Mouse (Mus musculus): ENCODE measurements around the gene Sct. TPM values are rescaled to one million over a fixed set of nuclear protein-coding genes. Genes with fewer than 3 reads are reported as not detected.
"Not testable (repeated sequence)": the region's sequence is repeated elsewhere in the genome, so short reads cannot be mapped to it uniquely, and the experiment has no call there.

Sct gene
- polyA plus RNA-seq, 1 experiment: 7.4 TPM

DNA sequence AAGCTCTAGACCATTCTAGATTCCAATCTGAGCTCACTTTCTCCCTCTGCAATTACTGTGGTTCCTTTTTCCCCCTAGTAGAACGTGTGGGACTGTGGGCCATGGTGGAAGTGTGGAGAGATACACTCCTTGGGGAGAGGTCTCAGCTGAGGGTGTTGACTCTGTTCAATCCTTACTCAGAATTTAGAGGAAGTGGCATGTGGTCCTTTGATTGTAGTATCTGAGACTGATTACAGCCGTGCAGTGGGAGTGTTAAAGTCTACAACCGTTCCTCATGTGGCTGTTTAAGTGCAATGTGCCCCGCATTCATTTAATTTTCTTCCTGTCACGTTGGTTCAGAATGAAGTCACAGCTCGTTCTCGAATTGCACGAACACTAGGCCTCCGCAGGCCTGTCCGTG, 22.8 kb downstream of the Sct start:
- Histone ChIP-seq H3K4me3 (ENCODE audit: low read depth, low read length) (no peak overlapping the region), H3K4me1 (ENCODE audit: control insufficient read depth, insufficient read depth, low read length) (no peaks in the 10 kb centered on the region), H3K36me3 (ENCODE audit: control insufficient read depth, insufficient read depth, low read length, poor library complexity, severe bottlenecking) (peaks cover 83% of the 10 kb centered on the region), H3K9ac (ENCODE audit: low read depth, poor library complexity, severe bottlenecking) (no peak overlapping the region), H3K9me3 (replicated peaks; ENCODE audit: control insufficient read depth, insufficient read depth, low read length, poor library complexity, severe bottlenecking) (no peaks in the 10 kb centered on the region), H3K27me3 (ENCODE audit: control insufficient read depth, insufficient read depth, low read length, poor library complexity, severe bottlenecking) (no peaks in the 10 kb centered on the region), H3K27ac (ENCODE audit: insufficient read depth, low read length) (no peak overlapping the region)
- no peak for TF ChIP-seq CTCF (IDR thresholded peaks at IDR 0.05; ENCODE audit: low read depth, low read length)
- no peak for TF ChIP-seq POLR2A (IDR thresholded peaks at IDR 0.05; ENCODE audit: insufficient read depth, low read length)
- no peak for TF ChIP-seq EP300 (IDR thresholded peaks at IDR 0.05; ENCODE audit: insufficient read depth, low read depth, low read length)

DNA sequence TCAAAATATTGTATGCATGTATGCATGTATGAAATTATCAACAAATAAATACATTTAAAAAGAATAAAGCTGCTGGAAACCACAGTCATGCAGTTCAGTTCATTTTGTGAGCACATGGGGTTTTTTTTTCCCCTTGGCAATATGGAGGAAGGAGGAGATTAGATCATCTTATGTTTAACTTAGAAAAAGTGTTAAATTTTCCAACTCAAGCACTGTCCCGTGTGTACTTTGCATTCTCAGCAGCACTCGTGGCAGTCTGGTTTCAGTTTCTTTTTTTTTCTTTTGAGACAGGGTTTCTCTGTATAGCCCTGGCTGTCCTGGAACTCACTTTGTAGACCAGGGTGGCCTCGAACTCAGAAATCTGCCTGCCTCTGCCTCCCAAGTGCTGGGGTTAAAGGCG, 28.4 kb downstream of the Sct start:
- peaks cover 85% of the 10 kb centered on the region for H3K36me3 ChIP-seq (ENCODE audit: control insufficient read depth, insufficient read depth, low read length, poor library complexity, severe bottlenecking)
- not testable (repeated sequence) for H3K4me1 ChIP-seq (ENCODE audit: control insufficient read depth, insufficient read depth, low read length); H3K9me3 ChIP-seq (replicated peaks; ENCODE audit: control insufficient read depth, insufficient read depth, low read length, poor library complexity, severe bottlenecking); H3K27ac ChIP-seq (ENCODE audit: insufficient read depth, low read length); H3K4me3 ChIP-seq (ENCODE audit: low read depth, low read length); H3K27me3 ChIP-seq (ENCODE audit: control insufficient read depth, insufficient read depth, low read length, poor library complexity, severe bottlenecking); H3K9ac ChIP-seq (ENCODE audit: low read depth, poor library complexity, severe bottlenecking)

DNA sequence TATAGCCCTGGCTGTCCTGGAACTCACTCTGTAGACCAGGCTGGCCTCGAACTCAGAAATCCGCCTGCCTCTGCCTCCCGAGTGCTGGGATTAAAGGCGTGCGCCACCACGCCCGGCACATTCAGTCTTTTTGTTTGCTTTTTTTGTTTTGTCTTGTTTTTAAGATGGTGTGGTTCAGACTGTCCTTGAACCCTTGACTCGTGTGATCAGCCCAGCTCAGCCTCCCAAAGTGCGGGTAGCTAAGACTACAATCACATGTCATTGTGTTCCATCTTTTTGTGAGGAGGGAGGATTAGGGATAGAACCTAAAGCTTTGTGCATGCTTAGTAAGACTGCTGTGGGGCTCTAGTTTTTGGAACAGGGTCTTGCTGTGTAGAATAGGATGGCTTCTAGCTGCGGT, 47.4 kb downstream of the Sct start:
- Histone ChIP-seq H3K4me3 (ENCODE audit: low read depth, low read length) (no peak overlapping the region), H3K27ac (ENCODE audit: insufficient read depth, low read length) (no peak overlapping the region), H3K27me3 (ENCODE audit: control insufficient read depth, insufficient read depth, low read length, poor library complexity, severe bottlenecking) (no peaks in the 10 kb centered on the region), H3K36me3 (ENCODE audit: control insufficient read depth, insufficient read depth, low read length, poor library complexity, severe bottlenecking) (peaks cover 42% of the 10 kb centered on the region), H3K4me1 (ENCODE audit: control insufficient read depth, insufficient read depth, low read length) (no peaks in the 10 kb centered on the region), H3K9ac (ENCODE audit: low read depth, poor library complexity, severe bottlenecking) (no peak overlapping the region), H3K9me3 (replicated peaks; ENCODE audit: control insufficient read depth, insufficient read depth, low read length, poor library complexity, severe bottlenecking) (no peaks in the 10 kb centered on the region)
- TF ChIP-seq CTCF (IDR thresholded peaks at IDR 0.05; ENCODE audit: low read depth, low read length) (no peak), EP300 (IDR thresholded peaks at IDR 0.05; ENCODE audit: insufficient read depth, low read depth, low read length) (no peak), POLR2A (IDR thresholded peaks at IDR 0.05; ENCODE audit: insufficient read depth, low read length) (no peak)

DNA sequence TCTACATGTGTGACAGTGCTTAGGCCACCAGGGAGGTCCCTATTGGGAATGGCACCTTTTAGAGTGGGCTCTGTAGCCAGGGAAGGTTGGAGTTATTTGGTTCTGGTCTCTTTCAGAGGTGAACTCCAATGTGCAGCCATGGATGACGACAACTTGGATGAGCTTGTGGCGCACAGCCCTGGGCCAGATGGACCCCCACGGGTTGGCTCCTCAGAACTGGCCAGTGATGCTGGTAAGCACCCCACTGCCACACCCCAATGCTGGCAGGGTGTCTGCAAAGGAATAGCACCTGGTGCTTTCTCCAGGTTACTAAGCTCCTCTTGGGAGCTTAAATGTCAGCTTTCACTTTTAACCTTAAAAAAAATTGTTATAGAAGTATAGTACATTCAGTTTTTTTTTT, 47.8 kb downstream of the Sct start:
- Histone ChIP-seq H3K4me1 (ENCODE audit: control insufficient read depth, insufficient read depth, low read length) (no peaks in the 10 kb centered on the region), H3K4me3 (ENCODE audit: low read depth, low read length) (no peak overlapping the region), H3K9me3 (replicated peaks; ENCODE audit: control insufficient read depth, insufficient read depth, low read length, poor library complexity, severe bottlenecking) (no peaks in the 10 kb centered on the region), H3K27me3 (ENCODE audit: control insufficient read depth, insufficient read depth, low read length, poor library complexity, severe bottlenecking) (no peaks in the 10 kb centered on the region), H3K9ac (ENCODE audit: low read depth, poor library complexity, severe bottlenecking) (no peak overlapping the region), H3K36me3 (ENCODE audit: control insufficient read depth, insufficient read depth, low read length, poor library complexity, severe bottlenecking) (peaks cover 39% of the 10 kb centered on the region), H3K27ac (ENCODE audit: insufficient read depth, low read length) (no peak overlapping the region)
- TF ChIP-seq POLR2A (IDR thresholded peaks at IDR 0.05; ENCODE audit: insufficient read depth, low read length) (no peak), CTCF (IDR thresholded peaks at IDR 0.05; ENCODE audit: low read depth, low read length) (no peak), EP300 (IDR thresholded peaks at IDR 0.05; ENCODE audit: insufficient read depth, low read depth, low read length) (no peak)

DNA sequence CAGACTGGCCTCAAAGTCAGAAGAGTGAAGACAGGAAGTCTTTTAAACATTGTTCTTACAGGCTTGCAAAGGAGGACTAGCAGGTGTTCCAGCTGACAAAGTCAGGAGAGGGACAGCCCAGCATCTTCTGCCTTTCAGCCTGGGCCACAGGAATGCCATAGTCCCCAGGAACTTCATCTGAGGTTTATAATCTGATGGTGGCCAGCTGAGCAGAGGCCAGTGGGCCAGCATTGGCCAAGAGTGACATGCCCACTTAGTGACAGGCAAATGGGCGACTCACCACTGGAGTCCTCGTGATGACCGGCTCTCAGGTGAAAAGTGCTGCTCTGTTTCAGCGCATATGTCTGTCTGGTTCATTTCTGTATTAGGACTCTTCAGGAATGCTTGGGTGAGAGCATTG, 48.4 kb downstream of the Sct start:
- no peaks in the 10 kb centered on the region for H3K4me1 ChIP-seq (ENCODE audit: control insufficient read depth, insufficient read depth, low read length)
- no peaks in the 10 kb centered on the region for H3K9me3 ChIP-seq (replicated peaks; ENCODE audit: control insufficient read depth, insufficient read depth, low read length, poor library complexity, severe bottlenecking)
- H3K27ac ChIP-seq (ENCODE audit: insufficient read depth, low read length): no peak overlapping the region
- peaks cover 36% of the 10 kb centered on the region for H3K36me3 ChIP-seq (ENCODE audit: control insufficient read depth, insufficient read depth, low read length, poor library complexity, severe bottlenecking)
- no peak overlapping the region for H3K4me3 ChIP-seq (ENCODE audit: low read depth, low read length)
- no peak overlapping the region for H3K9ac ChIP-seq (ENCODE audit: low read depth, poor library complexity, severe bottlenecking)
- no peaks in the 10 kb centered on the region for H3K27me3 ChIP-seq (ENCODE audit: control insufficient read depth, insufficient read depth, low read length, poor library complexity, severe bottlenecking)
- TF ChIP-seq POLR2A (IDR thresholded peaks at IDR 0.05; ENCODE audit: insufficient read depth, low read length) (no peak), EP300 (IDR thresholded peaks at IDR 0.05; ENCODE audit: insufficient read depth, low read depth, low read length) (no peak), CTCF (IDR thresholded peaks at IDR 0.05; ENCODE audit: low read depth, low read length) (no peak)

DNA sequence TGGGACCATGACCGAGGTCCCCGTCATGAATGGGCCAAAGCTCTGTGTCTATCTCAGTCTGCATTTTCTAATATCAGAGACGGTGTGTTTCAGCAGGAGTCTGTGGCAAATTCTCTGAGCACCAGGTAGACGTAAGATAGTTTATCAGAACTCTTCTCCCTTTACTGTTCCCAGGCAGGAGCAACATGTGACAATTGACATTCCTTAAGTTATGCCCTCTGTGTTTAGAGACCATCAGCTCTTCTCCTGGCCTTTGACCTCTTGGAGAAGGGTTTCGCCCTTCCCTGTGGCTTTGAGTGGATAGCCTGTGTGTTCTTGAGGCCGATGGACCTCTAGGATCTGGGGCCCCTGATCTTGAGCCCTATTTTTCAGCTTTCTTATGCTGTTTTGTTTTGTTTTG, 49.2 kb downstream of the Sct start:
- H3K4me3 ChIP-seq (ENCODE audit: low read depth, low read length): peak overlapping the region; percentile 84
- H3K36me3 ChIP-seq (ENCODE audit: control insufficient read depth, insufficient read depth, low read length, poor library complexity, severe bottlenecking): peaks cover 31% of the 10 kb centered on the region
- H3K27ac ChIP-seq (ENCODE audit: insufficient read depth, low read length): no peak overlapping the region
- H3K9ac ChIP-seq (ENCODE audit: low read depth, poor library complexity, severe bottlenecking): peak overlapping the region; percentile 82
- H3K9me3 ChIP-seq (replicated peaks; ENCODE audit: control insufficient read depth, insufficient read depth, low read length, poor library complexity, severe bottlenecking): no peaks in the 10 kb centered on the region
- TF ChIP-seq EP300 (IDR thresholded peaks at IDR 0.05; ENCODE audit: insufficient read depth, low read depth, low read length) (no peak), POLR2A (IDR thresholded peaks at IDR 0.05; ENCODE audit: insufficient read depth, low read length) (no peak), CTCF (IDR thresholded peaks at IDR 0.05; ENCODE audit: low read depth, low read length) (no peak)
- H3K4me1 ChIP-seq (ENCODE audit: control insufficient read depth, insufficient read depth, low read length): no peaks in the 10 kb centered on the region
- no peaks in the 10 kb centered on the region for H3K27me3 ChIP-seq (ENCODE audit: control insufficient read depth, insufficient read depth, low read length, poor library complexity, severe bottlenecking)

Other genes with a start within 250 kb of the Sct start
- gene B4galnt4, start 218.0 kb downstream of the Sct start, polyA plus RNA-seq (2011; ENCODE audit: insufficient read depth, insufficient read length, low read depth, missing spikeins): 18.3 and 22.2 TPM in 2 replicates
- 19.6 and 22.0 TPM in 2 replicates for gene Pkp3, start 200.9 kb downstream of the Sct start, polyA plus RNA-seq (2011; ENCODE audit: insufficient read depth, insufficient read length, low read depth, missing spikeins)
- 15.4 and 23.2 TPM in 2 replicates for gene Sigirr, start 178.6 kb downstream of the Sct start, polyA plus RNA-seq (2011; ENCODE audit: insufficient read depth, insufficient read length, low read depth, missing spikeins)
- 19.1 and 22.1 TPM in 2 replicates for gene Ano9, start 161.3 kb downstream of the Sct start, polyA plus RNA-seq (2011; ENCODE audit: insufficient read depth, insufficient read length, low read depth, missing spikeins)
- 42.5 and 55.3 TPM in 2 replicates for gene Ptdss2, start 156.8 kb downstream of the Sct start, polyA plus RNA-seq (2011; ENCODE audit: insufficient read depth, insufficient read length, low read depth, missing spikeins)
- 44.8 and 48.5 TPM in 2 replicates for gene Rnh1, start 106.3 kb downstream of the Sct start, polyA plus RNA-seq (2011; ENCODE audit: insufficient read depth, insufficient read length, low read depth, missing spikeins)
- 50.5 and 51.8 TPM in 2 replicates for gene Hras, start 85.1 kb downstream of the Sct start, polyA plus RNA-seq (2011; ENCODE audit: insufficient read depth, insufficient read length, low read depth, missing spikeins)
- 3.3 and 3.4 TPM in 2 replicates for gene Lrrc56, start 85.0 kb downstream of the Sct start, polyA plus RNA-seq (2011; ENCODE audit: insufficient read depth, insufficient read length, low read depth, missing spikeins)
- gene Lmntd2, start 65.1 kb downstream of the Sct start, polyA plus RNA-seq (2011; ENCODE audit: insufficient read depth, insufficient read length, low read depth, missing spikeins): 5.9 and 6.6 TPM in 2 replicates
- 29.6 and 36.3 TPM in 2 replicates for gene Rassf7, start 63.3 kb downstream of the Sct start, polyA plus RNA-seq (2011; ENCODE audit: insufficient read depth, insufficient read length, low read depth, missing spikeins)
- gene Phrf1, start 50.3 kb downstream of the Sct start, polyA plus RNA-seq (2011; ENCODE audit: insufficient read depth, insufficient read length, low read depth, missing spikeins): 99.5 and 99.9 TPM in 2 replicates
- 0.57 TPM in 1 of 2 replicates, not detected in the other for gene Irf7, start 12.7 kb downstream of the Sct start, polyA plus RNA-seq (2011; ENCODE audit: insufficient read depth, insufficient read length, low read depth, missing spikeins)
- not detected in 2 replicates for gene Cdhr5, start 2.3 kb downstream of the Sct start, polyA plus RNA-seq (2011; ENCODE audit: insufficient read depth, insufficient read length, low read depth, missing spikeins)
- gene Drd4, start 12.9 kb upstream of the Sct start, polyA plus RNA-seq (2011; ENCODE audit: insufficient read depth, insufficient read length, low read depth, missing spikeins): 0.21 and 0.65 TPM in 2 replicates
- 79.2 and 79.4 TPM in 2 replicates for gene Deaf1, start 48.6 kb upstream of the Sct start, polyA plus RNA-seq (2011; ENCODE audit: insufficient read depth, insufficient read length, low read depth, missing spikeins)
- 7.0 and 8.2 TPM in 2 replicates for gene Tmem80, start 48.6 kb upstream of the Sct start, polyA plus RNA-seq (2011; ENCODE audit: insufficient read depth, insufficient read length, low read depth, missing spikeins)
- 39.8 and 46.0 TPM in 2 replicates for gene Eps8l2, start 59.7 kb upstream of the Sct start, polyA plus RNA-seq (2011; ENCODE audit: insufficient read depth, insufficient read length, low read depth, missing spikeins)
- gene Taldo1, start 113.1 kb upstream of the Sct start, polyA plus RNA-seq (2011; ENCODE audit: insufficient read depth, insufficient read length, low read depth, missing spikeins): 210 and 226 TPM in 2 replicates
- 36.7 and 45.4 TPM in 2 replicates for gene Gatd1, start 135.0 kb upstream of the Sct start, polyA plus RNA-seq (2011; ENCODE audit: insufficient read depth, insufficient read length, low read depth, missing spikeins)
- 1.3 and 2.2 TPM in 2 replicates for gene Cend1, start 150.4 kb upstream of the Sct start, polyA plus RNA-seq (2011; ENCODE audit: insufficient read depth, insufficient read length, low read depth, missing spikeins)
- 16.3 and 19.9 TPM in 2 replicates for gene Slc25a22, start 158.8 kb upstream of the Sct start, polyA plus RNA-seq (2011; ENCODE audit: insufficient read depth, insufficient read length, low read depth, missing spikeins)
- 22.1 and 27.6 TPM in 2 replicates for gene Pidd1, start 164.9 kb upstream of the Sct start, polyA plus RNA-seq (2011; ENCODE audit: insufficient read depth, insufficient read length, low read depth, missing spikeins)
- gene Rplp2, start 168.2 kb upstream of the Sct start, polyA plus RNA-seq (2011; ENCODE audit: insufficient read depth, insufficient read length, low read depth, missing spikeins): 2,328 and 2,759 TPM in 2 replicates
- 33.3 and 43.5 TPM in 2 replicates for gene Pnpla2, start 176.1 kb upstream of the Sct start, polyA plus RNA-seq (2011; ENCODE audit: insufficient read depth, insufficient read length, low read depth, missing spikeins)
- 13.5 and 14.0 TPM in 2 replicates for gene Cracr2b, start 182.0 kb upstream of the Sct start, polyA plus RNA-seq (2011; ENCODE audit: insufficient read depth, insufficient read length, low read depth, missing spikeins)
- 99.0 and 107 TPM in 2 replicates for gene Cd151, start 188.3 kb upstream of the Sct start, polyA plus RNA-seq (2011; ENCODE audit: insufficient read depth, insufficient read length, low read depth, missing spikeins)
- gene Polr2l, start 196.0 kb upstream of the Sct start, polyA plus RNA-seq (2011; ENCODE audit: insufficient read depth, insufficient read length, low read depth, missing spikeins): 12.1 and 15.3 TPM in 2 replicates
- 37.4 and 39.9 TPM in 2 replicates for gene Tspan4, start 196.1 kb upstream of the Sct start, polyA plus RNA-seq (2011; ENCODE audit: insufficient read depth, insufficient read length, low read depth, missing spikeins)